Mouse (Mus musculus) kidney, adult 8-10 months (tissue): Measurements from ENCODE around the gene Ccdc124.
A peak's percentile ranks its signal among the peaks of the same experiment; 100 is the strongest.

ENCODE experiments used
- DNase-seq, 2 experiments: peaks; one replicate each; pipeline ENCODE4 v3.0.0; 2022

The Ccdc124 gene

GRCm38 (mm10) chr8:70868559-70869198 lies 5.1 kb downstream of the Ccdc124 start:
- peak; percentile 75 to 76 for DNase-seq

- no peak for DNase-seq
Measured at GRCm38 (mm10) chr8:70866566-70866965, 7.2 kb downstream of the Ccdc124 start.

- DNase-seq = no peak
Measured at GRCm38 (mm10) chr8:70866001-70866520, 7.7 kb downstream of the Ccdc124 start.

- DNase-seq = peak; percentile 99
Measured at GRCm38 (mm10) chr8:70865350-70866000, 8.3 kb downstream of the Ccdc124 start.

GRCm38 (mm10) chr8:70864712-70865221 lies 9.0 kb downstream of the Ccdc124 start:
- no peak for DNase-seq

- DNase-seq = no peak
Measured at GRCm38 (mm10) chr8:70863956-70864711, 9.6 kb downstream of the Ccdc124 start.

GRCm38 (mm10) chr8:70862824-70863641 lies 10.7 kb downstream of the Ccdc124 start, which contains the start of gene Kcnn1:
Gene Kcnn1 (minus strand): TSS chr8:70863258.
- no peak for DNase-seq

GRCm38 (mm10) chr8:70857516-70857915 lies 16.2 kb downstream of the Ccdc124 start:
- DNase-seq = no peak

- DNase-seq = peak; percentile 76 to 81
Measured at GRCm38 (mm10) chr8:70856541-70857197, 17.1 kb downstream of the Ccdc124 start.

GRCm38 (mm10) chr8:70856028-70856427 lies 17.7 kb downstream of the Ccdc124 start:
- no peak for DNase-seq

GRCm38 (mm10) chr8:70853863-70854262 lies 19.9 kb downstream of the Ccdc124 start:
- DNase-seq = no peak

GRCm38 (mm10) chr8:70852595-70853231 lies 21.0 kb downstream of the Ccdc124 start:
- no peak for DNase-seq

GRCm38 (mm10) chr8:70851837-70852236 lies 21.9 kb downstream of the Ccdc124 start:
- DNase-seq = no peak

- DNase-seq = no peak
Measured at GRCm38 (mm10) chr8:70850947-70851346, 22.8 kb downstream of the Ccdc124 start.

- no peak for DNase-seq
Measured at GRCm38 (mm10) chr8:70850132-70850845, 23.4 kb downstream of the Ccdc124 start.

GRCm38 (mm10) chr8:70849333-70849990 lies 24.3 kb downstream of the Ccdc124 start:
- DNase-seq = no peak

GRCm38 (mm10) chr8:70846371-70847154 lies 27.2 kb downstream of the Ccdc124 start:
- no peak for DNase-seq

- DNase-seq = no peak
Measured at GRCm38 (mm10) chr8:70845108-70845507, 28.6 kb downstream of the Ccdc124 start.

- peak; percentile 78 to 91 for DNase-seq
Measured at GRCm38 (mm10) chr8:70844523-70844922, 29.2 kb downstream of the Ccdc124 start.
